Mouse (Mus musculus): ENCODE data around the gene Tsacc. TPM values are rescaled to one million over a fixed set of nuclear protein-coding genes. Genes with fewer than 3 reads are reported as not detected.
"Not testable (repeated sequence)": the region's sequence is repeated elsewhere in the genome, so short reads cannot be mapped to it uniquely, and the experiment has no call there.

The Tsacc gene
- total and polyA plus RNA-seq, 2 experiments from 2014 or later = 10.6 TPM; not detected in 1

GRCm38 (mm10) chr3:88299172-88299571, 2.4 kb upstream of the Tsacc start:
- H3K4me3 ChIP-seq (ENCODE audit: low read length) = no peak overlapping the region
- no peak for TF ChIP-seq CTCF (IDR thresholded peaks at IDR 0.05; ENCODE audit: low read depth)
- H3K4me2 ChIP-seq (ENCODE audit: low read depth, low read length) = no peak overlapping the region
- no peaks in the 10 kb centered on the region for H3K9me3 ChIP-seq (ENCODE audit: low read length)
- no peak overlapping the region for H3K9ac ChIP-seq (replicated peaks; ENCODE audit: low read length)
- H3K36me3 ChIP-seq (ENCODE audit: insufficient read depth, low read length) = peaks cover 31% of the 10 kb centered on the region
- no peak for DNase-seq (ENCODE audit: low spot score)
- H3K4me1 ChIP-seq (ENCODE audit: insufficient read depth, low read length) = peaks cover 7% of the 10 kb centered on the region
- no peak overlapping the region for H3K27ac ChIP-seq
- no peaks in the 10 kb centered on the region for H3K27me3 ChIP-seq (ENCODE audit: insufficient read depth, low read length)
- no peak for ATAC-seq
- WGBS = 90% methylated on average over 1 of the region's 1 CpGs

GRCm38 (mm10) chr3:88297321-88297851, 587 bp upstream of the Tsacc start:
- H3K9ac ChIP-seq (replicated peaks; ENCODE audit: low read length) = peak overlapping the region; percentile 84
- H3K36me3 ChIP-seq (ENCODE audit: insufficient read depth, low read length) = peaks cover 15% of the 10 kb centered on the region
- peak; percentile 29 for DNase-seq (ENCODE audit: low spot score)
- no peaks in the 10 kb centered on the region for H3K9me3 ChIP-seq (ENCODE audit: low read length)
- peaks cover 7% of the 10 kb centered on the region for H3K4me1 ChIP-seq (ENCODE audit: insufficient read depth, low read length)
- ATAC-seq = no peak
- H3K4me3 ChIP-seq (ENCODE audit: low read length) = peak overlapping the region; percentile 85
- WGBS = under 1% methylated on average over 30 of the region's 30 CpGs
- peak overlapping the region; percentile 86 for H3K4me2 ChIP-seq (ENCODE audit: low read depth, low read length)
- H3K27ac ChIP-seq = peak overlapping the region; percentile 87
- TF ChIP-seq CTCF (IDR thresholded peaks at IDR 0.05; ENCODE audit: low read depth) = no peak
- H3K27me3 ChIP-seq (ENCODE audit: insufficient read depth, low read length) = no peaks in the 10 kb centered on the region

- ATAC-seq (no peak), DNase-seq (ENCODE audit: low spot score) (no peak)
- H3K27me3 ChIP-seq (ENCODE audit: insufficient read depth, low read length) = no peaks in the 10 kb centered on the region
- peaks cover 8% of the 10 kb centered on the region for H3K36me3 ChIP-seq (ENCODE audit: insufficient read depth, low read length)
- WGBS = under 1% methylated on average over 12 of the region's 12 CpGs
- H3K4me1 ChIP-seq (ENCODE audit: insufficient read depth, low read length) = peaks cover 7% of the 10 kb centered on the region
- H3K4me3 ChIP-seq (ENCODE audit: low read length) = peak overlapping the region; percentile 85
- peak overlapping the region; percentile 50 for H3K9ac ChIP-seq (replicated peaks; ENCODE audit: low read length)
- H3K27ac ChIP-seq = peak overlapping the region; percentile 87
- H3K9me3 ChIP-seq (ENCODE audit: low read length) = no peaks in the 10 kb centered on the region
- no peak for TF ChIP-seq CTCF (IDR thresholded peaks at IDR 0.05; ENCODE audit: low read depth)
- peak overlapping the region; percentile 70 for H3K4me2 ChIP-seq (ENCODE audit: low read depth, low read length)
Observed at GRCm38 (mm10) chr3:88296110-88296560, 664 bp downstream of the Tsacc start.

- H3K4me1 ChIP-seq (ENCODE audit: insufficient read depth, low read length); H3K4me3 ChIP-seq (ENCODE audit: low read length); H3K9me3 ChIP-seq (ENCODE audit: low read length); H3K36me3 ChIP-seq (ENCODE audit: insufficient read depth, low read length); DNase-seq (ENCODE audit: low spot score); ATAC-seq; H3K27ac ChIP-seq; H3K27me3 ChIP-seq (ENCODE audit: insufficient read depth, low read length): not testable (repeated sequence)
- 78% methylated on average over 1 of the region's 1 CpGs for WGBS
- 0 out of 2 replicates have a peak overlapping the region, but pooled peaks have one; percentile 50 for H3K9ac ChIP-seq (replicated peaks; ENCODE audit: low read length)
- 0 out of 2 replicates have a peak overlapping the region, but pooled peaks have one; percentile 70 for H3K4me2 ChIP-seq (ENCODE audit: low read depth, low read length)
Observed at GRCm38 (mm10) chr3:88295272-88295671, 1.5 kb downstream of the Tsacc start.

GRCm38 (mm10) chr3:88291970-88292369, 4.8 kb downstream of the Tsacc start:
- Histone ChIP-seq H3K9ac (replicated peaks; ENCODE audit: low read length) (no peak overlapping the region), H3K4me3 (ENCODE audit: low read length) (no peak overlapping the region), H3K9me3 (ENCODE audit: low read length) (no peaks in the 10 kb centered on the region), H3K27ac (no peak overlapping the region), H3K4me1 (ENCODE audit: insufficient read depth, low read length) (no peaks in the 10 kb centered on the region; the same call in 1 of the 2 replicates), H3K4me2 (ENCODE audit: low read depth, low read length) (no peak overlapping the region), H3K36me3 (ENCODE audit: insufficient read depth, low read length) (no peaks in the 10 kb centered on the region), H3K27me3 (ENCODE audit: insufficient read depth, low read length) (no peaks in the 10 kb centered on the region)
- DNase-seq (ENCODE audit: low spot score) = no peak
- TF ChIP-seq CTCF (IDR thresholded peaks at IDR 0.05; ENCODE audit: low read depth) = peak; percentile 46
- 44% methylated on average over 4 of the region's 4 CpGs for WGBS
- ATAC-seq = no peak

- H3K4me3 ChIP-seq (ENCODE audit: low read length); H3K27ac ChIP-seq; H3K27me3 ChIP-seq (ENCODE audit: insufficient read depth, low read length); H3K4me1 ChIP-seq (ENCODE audit: insufficient read depth, low read length); H3K9ac ChIP-seq (replicated peaks; ENCODE audit: low read length); DNase-seq (ENCODE audit: low spot score); ATAC-seq; H3K9me3 ChIP-seq (ENCODE audit: low read length); H3K4me2 ChIP-seq (ENCODE audit: low read depth, low read length); H3K36me3 ChIP-seq (ENCODE audit: insufficient read depth, low read length): not testable (repeated sequence)
- WGBS = 74% methylated on average over 8 of the region's 10 CpGs
Observed at GRCm38 (mm10) chr3:88288133-88288713, 8.6 kb downstream of the Tsacc start.

GRCm38 (mm10) chr3:88287110-88287509, 9.7 kb downstream of the Tsacc start, which contains the start of gene Gm38392:
TSS of gene Gm38392 (minus strand) at chr3:88287210.
- Histone ChIP-seq H3K36me3 (ENCODE audit: insufficient read depth, low read length) (no peaks in the 10 kb centered on the region), H3K9ac (replicated peaks; ENCODE audit: low read length) (no peak within 1 kb of the TSS)
- ATAC-seq = no peak

GRCm38 (mm10) chr3:88285565-88285895, 11.3 kb downstream of the Tsacc start:
- not testable (repeated sequence) for H3K4me1 ChIP-seq (ENCODE audit: insufficient read depth, low read length); H3K36me3 ChIP-seq (ENCODE audit: insufficient read depth, low read length); DNase-seq (ENCODE audit: low spot score); H3K4me2 ChIP-seq (ENCODE audit: low read depth, low read length); ATAC-seq; H3K4me3 ChIP-seq (ENCODE audit: low read length); H3K27me3 ChIP-seq (ENCODE audit: insufficient read depth, low read length); H3K9me3 ChIP-seq (ENCODE audit: low read length); H3K27ac ChIP-seq; H3K9ac ChIP-seq (replicated peaks; ENCODE audit: low read length)
- WGBS = no CpG with 5 or more reads among the region's 2 CpGs

More at GRCm38 (mm10) chr3:88287110-88287509, 9.7 kb downstream of the Tsacc start, which contains the start of gene Gm38392:
- Histone ChIP-seq H3K4me1 (ENCODE audit: insufficient read depth, low read length) (no peaks in the 10 kb centered on the region), H3K27ac (no peak within 1 kb of the TSS), H3K9me3 (ENCODE audit: low read length) (no peaks in the 10 kb centered on the region), H3K4me2 (ENCODE audit: low read depth, low read length) (no peak within 1 kb of the TSS), H3K27me3 (ENCODE audit: insufficient read depth, low read length) (no peaks in the 10 kb centered on the region), H3K4me3 (ENCODE audit: low read length) (no peak within 1 kb of the TSS)
- TF ChIP-seq CTCF (IDR thresholded peaks at IDR 0.05; ENCODE audit: low read depth) = no peak
- no peak for DNase-seq (ENCODE audit: low spot score)
- 96% methylated on average over 4 of the region's 4 CpGs for WGBS

- not testable (repeated sequence) for DNase-seq (ENCODE audit: low spot score); H3K9me3 ChIP-seq (ENCODE audit: low read length); H3K36me3 ChIP-seq (ENCODE audit: insufficient read depth, low read length); H3K27me3 ChIP-seq (ENCODE audit: insufficient read depth, low read length); H3K4me1 ChIP-seq (ENCODE audit: insufficient read depth, low read length); ATAC-seq; H3K27ac ChIP-seq; H3K4me3 ChIP-seq (ENCODE audit: low read length); H3K4me2 ChIP-seq (ENCODE audit: low read depth, low read length); H3K9ac ChIP-seq (replicated peaks; ENCODE audit: low read length)
- 97% methylated on average over 14 of the region's 14 CpGs for WGBS
Observed at GRCm38 (mm10) chr3:88284815-88285564, 11.8 kb downstream of the Tsacc start.
